Mouse (Mus musculus) cortical plate, adult 2 months (tissue): ENCODE results near the gene Foxp4.

Source experiments
- CTCF ChIP-seq: fragments of 200-500 bp; IDR thresholded peaks from 2 replicates; pipeline ENCODE4 v1.5.1; 2011; ENCODE audit warnings: mild to moderate bottlenecking, control low read depth, low read length; ENCODE audit not compliant: insufficient read depth; ENCODE audit errors: extremely low read depth
- POLR2A ChIP-seq: fragments of 200-500 bp; IDR thresholded peaks from 2 replicates; pipeline ENCODE4 v1.6.1; 2011; ENCODE audit warnings: mild to moderate bottlenecking, low read length, control low read depth; ENCODE audit not compliant: insufficient read depth; ENCODE audit errors: extremely low read depth

GRCm38 (mm10) chr17:47853760-47854159 is 70.7 kb downstream of the Foxp4 start:
- no peak for TF ChIP-seq POLR2A
- no peak for TF ChIP-seq CTCF
